Mouse (Mus musculus): Measurements from ENCODE around the gene Rpl10-ps3. TPM values are rescaled to one million over a fixed set of nuclear protein-coding genes. Genes with fewer than 3 reads are reported as not detected.

Rpl10-ps3 gene
- 1,000 to 10,000 TPM; 1,802 to 1,877 TPM for total RNA-seq (2023)

GRCm38 (mm10) chr9:50344868-50345267 is at the start of gene Rpl10-ps3:
TSS of gene Rpl10-ps3 (minus strand) at chr9:50344968.

Other genes starting within 250 kb of the Rpl10-ps3 start
- not detected for gene Plet1, start 149.6 kb upstream of the Rpl10-ps3 start, total RNA-seq (2023)
- gene Pts, start 183.8 kb upstream of the Rpl10-ps3 start, total RNA-seq (2023): 10 to 100 TPM; 46.4 to 59.4 TPM
- 10 to 100 TPM; 75.6 to 81.6 TPM for gene Il18, start 209.9 kb upstream of the Rpl10-ps3 start, total RNA-seq (2023)
- gene Bco2, start 210.2 kb upstream of the Rpl10-ps3 start, total RNA-seq (2023): 1 to 10 TPM; 7.6 to 8.3 TPM
- gene Tex12, start 216.4 kb upstream of the Rpl10-ps3 start, total RNA-seq (2023): not detected